Mouse (Mus musculus): ENCODE data around the gene Pard3b. TPM values are rescaled to one million over a fixed set of nuclear protein-coding genes. Genes with fewer than 3 reads are reported as not detected.

Gene Pard3b
- total RNA-seq, 2 experiments from 2014 or later = 4.2 to 7.4 TPM

DNA sequence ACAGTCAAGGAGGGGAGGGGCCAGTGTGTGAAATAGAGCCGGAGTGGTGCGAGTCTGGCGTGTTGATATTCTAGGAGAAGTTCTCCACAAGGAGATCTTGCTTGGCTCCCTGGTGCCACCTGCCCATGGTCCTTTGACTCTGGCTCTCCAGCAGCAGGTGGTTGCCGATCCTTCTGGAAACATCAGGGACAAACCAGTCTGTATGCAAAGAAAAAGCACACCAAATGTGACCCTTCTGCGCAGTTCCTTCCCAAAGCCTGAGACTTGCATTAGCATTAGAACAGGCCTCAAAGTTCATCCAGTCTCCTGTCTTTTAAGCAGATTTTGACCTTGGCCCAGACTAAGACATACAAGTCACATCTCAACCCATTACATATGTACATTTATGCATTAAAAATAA, 1011.9 kb downstream of the Pard3b start:
- TF ChIP-seq CTCF (IDR thresholded peaks at IDR 0.05) = no peak
- Histone ChIP-seq H3K27ac (no peak overlapping the region), H3K4me3 (no peak overlapping the region)
- intact Hi-C loops (cut with DNase I) = no loop called here
- DNase-seq = no peak

DNA sequence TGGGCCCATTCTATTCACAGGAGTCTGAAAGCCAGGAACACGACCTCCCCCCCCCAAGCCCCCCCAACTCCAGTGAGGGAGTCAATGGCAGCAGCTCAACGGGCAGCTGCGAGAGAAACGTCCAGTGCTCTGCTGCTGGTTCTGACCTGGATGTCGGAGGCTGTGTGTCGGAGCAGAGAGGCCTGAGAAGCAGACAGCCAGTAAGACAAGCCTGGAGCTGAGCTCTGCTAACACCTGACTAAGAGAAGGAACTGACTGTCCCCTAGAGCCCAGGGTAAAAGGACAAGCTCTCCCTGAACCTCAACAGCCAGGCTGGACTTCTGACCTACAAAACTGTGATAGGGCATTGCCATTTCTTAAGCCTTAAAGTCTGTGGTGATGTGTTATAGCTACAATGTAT, 1015.8 kb downstream of the Pard3b start:
- Histone ChIP-seq H3K27ac (no peak overlapping the region), H3K4me3 (no peak overlapping the region)
- intact Hi-C loops (cut with DNase I) = no loop called here
- DNase-seq = no peak
- no peak for TF ChIP-seq CTCF (IDR thresholded peaks at IDR 0.05)

DNA sequence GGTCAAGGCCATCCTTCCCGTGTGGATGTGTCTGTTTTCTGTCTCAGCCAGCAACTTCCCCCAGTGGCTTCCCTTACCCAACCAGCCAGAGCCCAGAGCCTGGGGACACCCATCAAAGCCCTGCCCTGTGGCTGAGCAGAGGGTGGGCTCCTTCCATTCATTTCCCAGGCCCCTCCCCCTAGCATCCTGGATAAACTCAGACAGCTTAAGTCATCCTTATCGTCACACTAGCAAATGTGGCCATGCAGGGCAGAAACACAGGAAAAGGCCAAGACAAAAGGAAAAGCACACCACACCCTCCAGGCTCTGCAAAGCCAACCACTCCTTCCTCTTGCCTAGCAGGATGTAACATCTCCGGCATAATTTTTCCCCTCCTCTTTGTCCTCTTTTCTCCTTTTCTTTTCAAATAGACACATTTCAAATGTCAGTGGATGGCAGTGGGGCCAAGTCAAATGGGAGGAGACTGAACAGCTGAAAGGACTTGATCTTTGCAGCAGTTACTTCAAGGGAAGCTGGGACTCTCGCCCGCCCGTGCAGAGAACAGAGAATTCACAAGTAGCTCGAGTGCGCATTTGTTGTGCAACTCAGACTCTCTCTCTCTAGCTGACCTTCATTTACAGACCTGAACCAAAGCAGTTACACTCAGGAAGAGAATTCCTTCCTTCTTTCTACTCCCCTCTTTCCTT, 1026.5 kb downstream of the Pard3b start:
- no peak overlapping the region for H3K4me3 ChIP-seq
- peak overlapping the region; percentile 48; the same call in 1 of the 2 replicates for H3K27ac ChIP-seq
- DNase-seq = peak; percentile 47
- intact Hi-C loops (cut with DNase I) = no loop called here
- no peak for TF ChIP-seq CTCF (IDR thresholded peaks at IDR 0.05)

DNA sequence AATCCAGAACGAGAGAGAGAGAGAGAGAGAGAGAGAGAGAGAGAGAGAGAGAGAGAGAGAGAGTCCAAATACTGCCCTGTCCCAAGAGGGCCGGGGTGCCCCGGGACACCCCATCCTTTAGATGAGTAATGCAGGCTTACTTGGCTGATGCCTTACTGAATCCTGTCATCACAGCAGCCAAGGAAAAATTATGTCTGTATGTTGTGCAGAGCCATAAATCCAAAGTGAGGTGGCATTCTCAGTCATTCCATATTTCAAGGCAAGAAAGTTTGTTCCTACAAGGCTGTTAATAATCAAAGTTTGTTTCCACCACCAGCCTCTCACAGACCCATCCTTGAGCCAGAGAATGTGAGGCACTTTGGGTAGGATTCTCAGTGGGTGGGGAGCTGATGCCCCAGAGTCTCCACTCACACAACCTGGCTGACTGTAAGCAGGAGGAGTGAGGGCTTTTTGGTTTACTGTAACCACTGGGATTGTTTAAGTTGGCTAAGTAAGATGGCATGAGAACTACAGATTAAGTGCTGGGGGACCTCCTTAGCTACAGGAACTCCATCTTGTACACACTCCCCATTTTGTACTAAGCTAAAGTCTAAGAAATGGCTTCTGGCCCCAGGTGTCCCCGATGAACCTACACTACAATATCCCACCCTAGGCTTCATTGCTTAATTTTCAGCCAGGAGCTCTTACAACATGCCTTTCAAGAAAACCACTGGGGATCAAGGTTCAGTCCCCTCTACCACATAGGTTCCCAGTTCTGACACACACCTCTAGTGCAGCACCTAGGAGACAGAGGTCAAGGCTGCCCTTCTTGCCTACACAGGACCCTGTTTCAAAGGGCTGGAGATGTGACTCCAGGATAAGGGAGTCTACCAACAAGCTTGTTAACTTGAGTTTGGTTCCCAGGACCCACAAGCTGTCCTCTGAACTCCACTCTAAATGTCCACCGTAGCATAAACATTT, 1027.4 kb downstream of the Pard3b start:
- intact Hi-C loops (cut with DNase I) = no loop called here
- no peak for DNase-seq
- Histone ChIP-seq H3K27ac (no peak overlapping the region), H3K4me3 (no peak overlapping the region)
- no peak for TF ChIP-seq CTCF (IDR thresholded peaks at IDR 0.05)

DNA sequence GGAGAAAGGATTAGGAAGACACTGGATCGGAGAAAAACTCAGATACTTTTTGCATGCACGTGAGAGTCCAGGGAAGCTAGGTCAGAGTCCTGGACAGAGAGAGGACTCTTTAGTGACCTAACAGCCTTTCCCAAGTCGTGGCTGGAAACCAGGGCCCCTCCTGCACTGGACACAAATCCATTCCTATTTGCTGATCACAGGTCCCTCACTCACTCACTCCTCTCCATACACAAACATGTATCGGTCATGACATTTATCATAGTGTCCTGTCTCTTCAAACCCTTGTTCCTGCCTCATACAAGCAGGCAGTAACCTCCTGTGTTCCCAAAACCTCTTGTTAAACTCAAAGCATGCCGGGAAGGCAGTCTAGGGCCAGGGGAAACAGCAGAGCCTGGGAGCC, 1028.2 kb downstream of the Pard3b start:
- TF ChIP-seq CTCF (IDR thresholded peaks at IDR 0.05) = no peak
- no peak for DNase-seq
- intact Hi-C loops (cut with DNase I) = no loop called here
- Histone ChIP-seq H3K4me3 (no peak overlapping the region), H3K27ac (no peak overlapping the region)

DNA sequence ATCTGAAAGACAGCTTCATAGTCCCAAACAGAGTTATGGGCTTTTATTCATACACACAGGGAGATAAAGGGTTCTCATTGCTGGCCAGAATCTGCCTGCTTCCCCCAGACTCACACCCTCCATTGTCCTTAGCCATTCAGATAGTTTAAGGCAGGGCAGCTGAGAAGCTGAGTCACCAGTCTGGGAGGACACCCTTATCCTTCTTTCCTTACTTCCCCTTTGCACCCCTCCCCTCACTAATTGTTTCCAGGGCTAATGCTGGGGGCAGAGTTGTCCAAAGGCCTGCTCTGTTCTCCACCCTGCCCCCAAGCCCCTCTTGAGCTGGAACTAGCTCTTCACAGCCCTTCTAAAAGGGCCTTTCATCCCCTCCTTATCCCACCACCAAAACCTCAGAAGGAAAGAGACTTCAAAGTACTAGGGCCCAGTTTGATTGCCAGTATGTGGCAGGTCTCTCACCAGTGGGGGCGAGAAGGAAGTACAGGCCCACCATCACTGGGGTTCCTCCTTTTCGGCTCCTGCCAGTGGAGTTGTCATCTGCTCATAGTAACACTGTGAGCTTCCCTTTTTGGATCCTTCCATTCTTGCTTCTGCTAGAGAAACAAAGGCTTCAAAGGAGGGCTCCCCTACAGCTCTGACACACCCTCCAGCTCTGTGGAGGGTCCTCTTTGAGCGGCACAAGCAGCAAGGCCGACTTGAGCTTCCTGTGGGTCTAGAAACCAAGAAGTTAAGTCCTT, 1040.2 kb downstream of the Pard3b start:
- H3K27ac ChIP-seq = no peak overlapping the region
- intact Hi-C loops (cut with DNase I) = no loop called here
- no peak for TF ChIP-seq CTCF (IDR thresholded peaks at IDR 0.05)
- no peak for DNase-seq
- H3K4me3 ChIP-seq = no peak overlapping the region

DNA sequence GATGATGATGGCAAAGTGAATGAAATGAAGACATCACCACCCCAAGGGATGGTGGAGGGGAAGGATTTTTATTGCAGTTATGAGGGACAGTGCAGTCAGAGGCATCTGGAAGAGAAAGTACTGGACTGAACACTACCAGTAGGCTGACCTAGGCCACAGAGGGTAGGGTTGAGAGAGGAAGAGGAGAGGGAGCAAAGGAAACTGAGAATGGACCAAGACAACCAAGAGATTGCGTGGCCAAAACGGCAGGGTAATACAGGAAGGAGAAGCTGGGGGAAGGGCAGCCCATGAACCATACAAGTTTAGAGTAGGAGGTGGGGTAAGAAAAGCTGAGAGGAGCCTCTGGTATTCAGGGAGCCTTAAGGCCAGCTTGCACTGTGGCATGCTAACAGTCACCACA, 1040.8 kb downstream of the Pard3b start:
- no peak for DNase-seq
- intact Hi-C loops (cut with DNase I) = no loop called here
- Histone ChIP-seq H3K4me3 (no peak overlapping the region), H3K27ac (no peak overlapping the region)
- TF ChIP-seq CTCF (IDR thresholded peaks at IDR 0.05) = no peak

DNA sequence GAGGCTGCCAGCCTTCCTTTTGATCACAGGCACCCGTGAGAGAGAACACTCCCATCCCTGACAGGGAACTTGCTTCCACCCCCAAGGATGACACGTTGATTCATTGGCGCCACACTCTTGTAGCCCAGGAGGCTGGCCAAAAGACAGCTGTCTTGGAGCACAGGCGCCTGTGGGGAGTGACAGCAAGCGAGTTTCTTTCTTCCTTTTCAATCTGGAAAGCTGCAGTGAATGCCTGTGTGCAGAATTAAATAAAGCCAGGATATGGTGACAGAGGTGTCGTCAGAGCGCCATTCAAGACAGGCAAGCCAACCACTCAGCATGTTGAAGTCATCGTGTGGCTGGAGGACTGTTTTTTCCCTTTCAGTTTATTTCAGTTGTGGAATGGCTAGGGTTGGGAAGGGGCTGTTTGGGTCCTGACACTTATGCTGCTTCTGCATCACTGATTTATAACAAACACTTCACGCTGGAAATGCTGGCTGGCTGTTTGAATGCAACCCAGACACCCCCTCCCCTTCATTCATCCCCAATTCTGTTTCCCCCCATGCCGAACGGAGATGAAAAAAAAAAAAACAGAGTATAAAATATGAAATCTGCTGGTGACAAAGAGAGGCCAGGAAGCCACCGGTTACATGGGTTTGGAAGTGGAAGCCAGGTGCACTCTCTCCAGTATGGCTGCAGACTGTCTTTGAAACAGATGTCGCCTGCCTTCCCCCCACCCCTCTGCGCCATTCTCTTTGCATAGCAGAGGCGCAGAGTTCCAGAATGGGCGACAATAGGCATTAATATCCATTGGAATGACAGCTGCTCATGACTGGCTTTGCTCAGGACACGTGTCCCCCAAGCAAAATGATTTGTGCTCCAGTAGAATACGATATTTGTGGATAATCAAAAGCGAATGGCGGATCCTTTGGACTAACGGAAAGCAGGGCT, 1044.1 kb downstream of the Pard3b start:
- intact Hi-C loops (cut with DNase I) = no loop called here
- Histone ChIP-seq H3K27ac (no peak overlapping the region), H3K4me3 (peak overlapping the region; percentile 24; the same call in 1 of the 2 replicates)
- TF ChIP-seq CTCF (IDR thresholded peaks at IDR 0.05) = no peak
- DNase-seq = no peak

DNA sequence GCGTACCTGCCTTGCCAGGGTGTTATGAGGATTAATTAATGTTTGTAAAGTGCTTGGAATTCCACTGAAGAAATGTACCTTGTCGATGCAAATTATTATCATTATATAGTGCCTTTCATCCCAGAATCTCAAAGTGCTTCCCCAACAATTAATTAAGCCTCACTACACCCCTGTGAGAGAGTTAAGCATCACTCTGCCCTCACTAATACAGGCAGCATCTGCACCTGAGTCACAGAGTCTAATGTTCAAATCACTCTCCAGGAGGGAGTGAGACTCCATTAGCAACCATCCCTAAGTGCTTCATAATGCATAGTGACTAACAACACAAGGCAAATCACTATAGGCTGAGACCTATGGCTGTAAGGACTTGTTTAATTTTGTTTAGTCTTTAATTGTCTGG, 1044.9 kb downstream of the Pard3b start:
- no peak for DNase-seq
- no peak for TF ChIP-seq CTCF (IDR thresholded peaks at IDR 0.05)
- Histone ChIP-seq H3K4me3 (no peak overlapping the region), H3K27ac (no peak overlapping the region)
- intact Hi-C loops (cut with DNase I) = no loop called here

DNA sequence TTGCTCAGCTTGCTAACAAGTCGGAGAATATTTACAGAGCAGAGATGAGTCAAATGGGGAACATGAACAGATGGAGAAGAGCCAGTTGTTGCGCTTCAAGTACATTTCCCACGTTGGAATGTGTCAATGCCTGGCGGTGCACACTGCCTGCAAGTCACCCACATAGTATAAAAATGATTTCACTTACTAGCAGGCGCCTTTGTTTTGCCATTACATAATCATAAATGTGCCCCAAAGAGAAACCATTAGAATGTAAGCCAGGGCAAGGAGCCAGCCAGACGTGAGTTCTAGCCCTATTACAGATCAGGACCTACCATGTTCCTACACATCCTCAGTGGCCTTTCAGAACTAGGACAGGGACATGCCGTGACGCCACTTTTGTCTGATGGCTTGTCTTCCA, 1048.9 kb downstream of the Pard3b start:
- intact Hi-C loops (cut with DNase I) = no loop called here
- no peak overlapping the region for H3K4me3 ChIP-seq
- no peak overlapping the region for H3K27ac ChIP-seq
- no peak for TF ChIP-seq CTCF (IDR thresholded peaks at IDR 0.05)
- DNase-seq = no peak

DNA sequence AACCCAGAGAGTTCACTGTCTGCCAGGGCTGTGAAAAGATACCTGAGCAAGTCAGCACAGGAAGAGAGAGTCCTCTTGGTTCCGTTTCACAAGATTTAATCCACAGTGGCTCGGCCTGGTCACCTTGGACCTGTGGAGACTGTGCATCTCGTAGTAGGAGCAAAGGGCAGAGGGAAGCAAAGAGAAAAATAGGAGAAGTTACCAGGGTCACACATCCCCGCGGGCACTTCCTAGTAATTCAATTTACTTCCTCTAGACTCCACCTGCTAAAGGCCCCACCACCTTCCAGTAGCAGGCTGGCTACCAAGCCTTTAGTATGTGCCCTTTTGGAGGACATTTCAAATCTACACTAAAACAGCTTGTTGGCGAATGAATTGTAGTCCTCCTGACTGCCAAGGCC, 1052.6 kb downstream of the Pard3b start:
- no peak for DNase-seq
- Histone ChIP-seq H3K27ac (no peak overlapping the region), H3K4me3 (no peak overlapping the region)
- no peak for TF ChIP-seq CTCF (IDR thresholded peaks at IDR 0.05)
- intact Hi-C loops (cut with DNase I) = no loop called here
